Mouse (Mus musculus) brain, embryonic 14.5 days (tissue): ENCODE results near the gene Magi2.

Experiments used
- CTCF ChIP-seq: fragments of 200-500 bp; IDR thresholded peaks from 2 replicates; pipeline ENCODE4 v1.5.1; 2012; ENCODE audit warnings: inconsistent platforms, mild to moderate bottlenecking, moderate library complexity, borderline replicate concordance; ENCODE audit not compliant: insufficient read depth, insufficient read length; ENCODE audit errors: extremely low read depth
- POLR2A ChIP-seq: fragments of 200-500 bp; IDR thresholded peaks from 2 replicates; pipeline ENCODE4 v1.6.1; 2012; ENCODE audit warnings: mild to moderate bottlenecking, inconsistent platforms, borderline replicate concordance; ENCODE audit not compliant: poor library complexity, insufficient read depth, insufficient read length, severe bottlenecking; ENCODE audit errors: extremely low read depth

DNA sequence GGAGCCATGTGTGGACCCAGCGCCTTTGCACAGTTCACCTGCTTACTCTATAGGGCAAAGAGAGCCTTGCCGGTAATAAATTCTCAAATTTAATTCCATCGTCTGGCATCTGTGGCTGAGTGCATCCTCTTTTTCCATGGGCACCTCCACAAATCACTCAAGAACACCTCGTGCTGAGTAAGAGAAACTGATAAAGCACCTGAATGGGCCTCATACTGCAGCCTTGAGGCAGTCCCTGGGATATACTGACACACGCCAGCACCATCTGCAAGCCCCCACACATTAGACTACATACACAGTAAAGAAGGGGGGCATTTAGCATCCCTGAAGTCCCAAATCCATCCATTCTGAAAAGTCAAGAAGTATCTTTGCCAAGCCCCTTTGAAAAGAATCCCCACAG is 1430.2 kb downstream of the Magi2 start:
- no peak for TF ChIP-seq POLR2A
- TF ChIP-seq CTCF: no peak
